Mouse (Mus musculus): ENCODE measurements at regions not wholly inside any gene's neighbourhood (a gene's known extent, or its start where the extent isn't known, plus 50 kb on each side); places are given as distances from the start of the nearest gene placed in this dataset.

DNA sequence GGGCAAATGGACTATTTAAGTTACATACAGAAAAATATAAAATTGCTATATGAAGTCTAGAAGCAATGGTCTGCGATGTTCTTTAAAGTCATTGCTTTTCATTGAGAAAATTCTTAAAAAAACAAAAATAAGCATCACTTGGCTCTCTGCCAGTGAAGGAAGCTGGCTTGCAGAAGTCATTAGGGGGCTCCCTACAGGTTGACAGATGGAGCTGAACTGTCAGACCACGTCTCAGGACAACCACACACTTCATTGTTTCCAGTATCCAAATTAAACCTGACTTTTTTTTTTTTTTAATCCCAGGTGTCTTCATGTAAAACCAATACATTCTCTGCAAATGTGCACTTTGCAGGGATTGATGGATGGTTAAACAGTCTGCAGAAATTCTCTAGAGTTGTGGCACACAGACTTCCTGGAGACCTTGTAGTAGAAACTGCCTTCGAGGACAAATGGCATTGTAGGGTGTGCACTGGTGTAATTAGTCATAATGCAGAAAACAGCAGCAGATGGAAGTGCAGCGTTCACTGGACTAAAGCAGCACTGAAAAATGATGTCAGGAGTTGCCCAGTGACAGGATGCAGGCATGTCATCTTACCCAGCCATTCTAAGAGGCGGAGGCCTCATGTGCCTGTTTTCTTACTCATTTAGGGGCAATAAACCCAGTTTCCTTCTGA is 203.4 kb upstream of the Impg1 start:
- H3K27me3 ChIP-seq (replicated peaks; ENCODE audit: control insufficient read depth, insufficient read depth, low read length): no peaks in the 10 kb centered on the region
- ATAC-seq: no peak
- WGBS: 54% methylated on average over 5 of the region's 5 CpGs

DNA sequence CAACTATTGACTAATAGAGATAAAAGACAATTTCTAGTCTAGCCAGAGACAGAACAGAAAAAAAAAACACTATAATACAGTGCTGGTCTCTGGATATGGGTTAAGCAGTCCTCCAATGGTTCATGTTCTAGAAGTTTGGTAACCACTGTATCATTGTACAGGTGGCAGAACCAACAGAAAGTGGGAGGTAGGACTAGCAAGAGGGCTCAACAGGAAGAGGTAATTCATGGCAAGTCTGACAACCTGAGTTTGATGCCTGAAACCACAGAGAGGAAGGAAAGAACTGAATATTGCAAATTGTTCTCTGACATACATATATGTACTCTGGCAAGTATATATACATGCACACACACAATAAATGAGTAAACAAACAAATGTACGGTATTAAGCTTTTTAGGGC is 193.5 kb upstream of the Impg1 start:
- no peak for ATAC-seq
- H3K4me3 ChIP-seq (ENCODE audit: low read length): no peak overlapping the region
- no peak overlapping the region for H3K9ac ChIP-seq (ENCODE audit: low read depth, low read length)
- no peak overlapping the region for H3K27ac ChIP-seq (ENCODE audit: low read length)
- no peaks in the 10 kb centered on the region for H3K4me1 ChIP-seq (ENCODE audit: control insufficient read depth, insufficient read depth, low read length)
- H3K4me2 ChIP-seq (ENCODE audit: low read depth, low read length): no peak overlapping the region
- no peaks in the 10 kb centered on the region for H3K9me3 ChIP-seq (ENCODE audit: control insufficient read depth, low read length)
- H3K36me3 ChIP-seq (ENCODE audit: control insufficient read depth, insufficient read depth, low read length): no peaks in the 10 kb centered on the region
- H3K27me3 ChIP-seq (replicated peaks; ENCODE audit: control insufficient read depth, insufficient read depth, low read length): no peaks in the 10 kb centered on the region
- WGBS: 76% methylated on average over 1 of the region's 1 CpGs

More for the DNA sequence above, 203.4 kb upstream of the Impg1 start:
- Histone ChIP-seq H3K4me3 (ENCODE audit: low read length) (no peak overlapping the region), H3K4me1 (ENCODE audit: control insufficient read depth, insufficient read depth, low read length) (no peaks in the 10 kb centered on the region), H3K9ac (ENCODE audit: low read depth, low read length) (no peak overlapping the region), H3K27ac (ENCODE audit: low read length) (no peak overlapping the region), H3K4me2 (ENCODE audit: low read depth, low read length) (no peak overlapping the region), H3K9me3 (ENCODE audit: control insufficient read depth, low read length) (no peaks in the 10 kb centered on the region), H3K36me3 (ENCODE audit: control insufficient read depth, insufficient read depth, low read length) (no peaks in the 10 kb centered on the region)

GRCm38 (mm10) chr9:80615114-80615513 is 149.8 kb upstream of the Impg1 start:
- no peaks in the 10 kb centered on the region for H3K4me1 ChIP-seq (ENCODE audit: control insufficient read depth, insufficient read depth, low read length)
- no peak overlapping the region for H3K9ac ChIP-seq (ENCODE audit: low read depth, low read length)
- H3K4me3 ChIP-seq (ENCODE audit: low read length): no peak overlapping the region
- ATAC-seq: no peak
- WGBS: 75% methylated on average over 3 of the region's 3 CpGs
- H3K9me3 ChIP-seq (ENCODE audit: control insufficient read depth, low read length): no peaks in the 10 kb centered on the region
- H3K27me3 ChIP-seq (replicated peaks; ENCODE audit: control insufficient read depth, insufficient read depth, low read length): no peaks in the 10 kb centered on the region
- H3K4me2 ChIP-seq (ENCODE audit: low read depth, low read length): no peak overlapping the region
- no peak overlapping the region for H3K27ac ChIP-seq (ENCODE audit: low read length)
- H3K36me3 ChIP-seq (ENCODE audit: control insufficient read depth, insufficient read depth, low read length): no peaks in the 10 kb centered on the region

DNA sequence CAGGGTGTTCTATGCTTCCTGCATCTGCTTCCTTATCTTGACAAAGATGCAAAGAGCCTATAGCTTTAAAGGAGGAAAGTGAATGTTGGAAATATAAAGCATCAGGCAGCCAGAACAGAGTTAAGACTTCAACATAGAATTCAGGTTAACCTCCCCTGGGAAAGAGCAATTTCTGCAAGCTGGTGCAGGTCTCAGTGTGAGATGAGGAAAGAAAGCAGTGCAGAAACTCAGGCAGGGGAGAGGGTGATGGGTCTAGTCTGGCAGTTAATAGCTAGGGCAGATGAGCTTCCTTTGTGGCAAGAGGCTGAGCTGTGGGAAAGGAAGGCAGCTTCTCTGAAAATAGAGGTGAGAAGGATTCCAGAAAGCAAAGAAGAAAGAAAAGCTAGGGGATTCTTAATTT is 134.7 kb upstream of the Impg1 start:
- H3K27ac ChIP-seq (ENCODE audit: low read length): no peak overlapping the region
- no peak overlapping the region for H3K9ac ChIP-seq (ENCODE audit: low read depth, low read length)
- H3K27me3 ChIP-seq (replicated peaks; ENCODE audit: control insufficient read depth, insufficient read depth, low read length): no peaks in the 10 kb centered on the region
- no peaks in the 10 kb centered on the region for H3K9me3 ChIP-seq (ENCODE audit: control insufficient read depth, low read length)
- ATAC-seq: no peak
- H3K4me3 ChIP-seq (ENCODE audit: low read length): no peak overlapping the region
- no peaks in the 10 kb centered on the region for H3K4me1 ChIP-seq (ENCODE audit: control insufficient read depth, insufficient read depth, low read length)
- no peaks in the 10 kb centered on the region for H3K36me3 ChIP-seq (ENCODE audit: control insufficient read depth, insufficient read depth, low read length)
- H3K4me2 ChIP-seq (ENCODE audit: low read depth, low read length): no peak overlapping the region

DNA sequence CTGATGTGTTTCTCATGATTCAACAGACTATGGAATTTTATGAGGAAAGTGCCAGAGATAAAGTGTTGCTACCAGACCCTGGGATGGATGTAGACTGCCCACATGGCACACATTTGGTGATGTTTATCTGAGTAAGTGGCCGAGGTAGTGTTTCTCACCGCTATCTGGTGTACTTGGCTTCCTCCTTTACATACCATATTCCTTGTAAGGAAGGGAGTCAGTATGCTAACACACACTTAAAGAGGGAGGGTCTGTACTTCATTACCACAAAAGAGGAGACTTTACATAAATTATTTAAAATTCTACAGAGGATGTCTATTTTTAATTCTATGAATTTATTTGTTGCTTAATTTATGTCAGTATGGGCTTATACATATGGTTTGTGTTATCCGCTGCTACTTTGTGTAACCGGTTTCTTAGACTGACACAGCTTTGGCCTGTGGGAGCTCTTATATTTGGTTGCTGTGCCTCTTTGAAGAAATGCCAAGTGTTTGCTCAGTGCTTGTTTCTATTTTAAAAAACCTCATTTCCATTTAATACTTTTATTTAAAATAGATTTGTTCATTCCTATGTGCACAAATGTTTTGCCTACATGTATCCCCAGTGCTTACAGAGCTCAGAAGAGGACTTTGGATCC is 100.2 kb upstream of the Impg1 start:
- WGBS: 73% methylated on average over 4 of the region's 4 CpGs
- H3K9ac ChIP-seq (ENCODE audit: low read depth, low read length): no peak overlapping the region

GRCm38 (mm10) chr9:80563655-80564054 is 98.4 kb upstream of the Impg1 start:
- Histone ChIP-seq H3K9ac (ENCODE audit: low read depth, low read length) (no peak overlapping the region), H3K27ac (ENCODE audit: low read length) (no peak overlapping the region), H3K36me3 (ENCODE audit: control insufficient read depth, insufficient read depth, low read length) (no peaks in the 10 kb centered on the region), H3K4me1 (ENCODE audit: control insufficient read depth, insufficient read depth, low read length) (no peaks in the 10 kb centered on the region), H3K4me3 (ENCODE audit: low read length) (no peak overlapping the region), H3K27me3 (replicated peaks; ENCODE audit: control insufficient read depth, insufficient read depth, low read length) (no peaks in the 10 kb centered on the region), H3K4me2 (ENCODE audit: low read depth, low read length) (no peak overlapping the region), H3K9me3 (ENCODE audit: control insufficient read depth, low read length) (no peaks in the 10 kb centered on the region)
- WGBS: 73% methylated on average over 2 of the region's 2 CpGs
- ATAC-seq: no peak

More for the DNA sequence above, 100.2 kb upstream of the Impg1 start:
- Histone ChIP-seq H3K36me3 (ENCODE audit: control insufficient read depth, insufficient read depth, low read length) (no peaks in the 10 kb centered on the region), H3K4me1 (ENCODE audit: control insufficient read depth, insufficient read depth, low read length) (no peaks in the 10 kb centered on the region), H3K9me3 (ENCODE audit: control insufficient read depth, low read length) (no peaks in the 10 kb centered on the region), H3K4me2 (ENCODE audit: low read depth, low read length) (no peak overlapping the region), H3K27me3 (replicated peaks; ENCODE audit: control insufficient read depth, insufficient read depth, low read length) (no peaks in the 10 kb centered on the region), H3K27ac (ENCODE audit: low read length) (no peak overlapping the region), H3K4me3 (ENCODE audit: low read length) (no peak overlapping the region)
- ATAC-seq: no peak

GRCm38 (mm10) chr9:80555531-80556067 is 90.3 kb upstream of the Impg1 start:
- Histone ChIP-seq H3K4me2 (ENCODE audit: low read depth, low read length) (no peak overlapping the region), H3K9me3 (ENCODE audit: control insufficient read depth, low read length) (no peaks in the 10 kb centered on the region), H3K27ac (ENCODE audit: low read length) (no peak overlapping the region), H3K36me3 (ENCODE audit: control insufficient read depth, insufficient read depth, low read length) (no peaks in the 10 kb centered on the region), H3K9ac (ENCODE audit: low read depth, low read length) (no peak overlapping the region), H3K4me1 (ENCODE audit: control insufficient read depth, insufficient read depth, low read length) (no peaks in the 10 kb centered on the region), H3K4me3 (ENCODE audit: low read length) (no peak overlapping the region), H3K27me3 (replicated peaks; ENCODE audit: control insufficient read depth, insufficient read depth, low read length) (no peaks in the 10 kb centered on the region)
- WGBS: 41% methylated on average over 1 of the region's 1 CpGs
- peak; percentile 79 for ATAC-seq

All from intestine, embryonic 16.5 days (tissue).